Mouse (Mus musculus) embryonic fibroblast, embryonic 13.5 days (primary cell): Measurements from ENCODE around the gene Ttc30b. TPM values are rescaled to one million over a fixed set of nuclear protein-coding genes. Genes with fewer than 3 reads are reported as not detected.

ENCODE experiments used
- H3K27ac ChIP-seq: 2 replicates; pipeline ENCODE4 v1.5.1; 2012; ENCODE audit warnings: low read length, control low read depth, inconsistent platforms; ENCODE audit not compliant: insufficient read depth
- H3K4me1 ChIP-seq: 2 replicates; pipeline ENCODE4 v1.6.1; 2011; ENCODE audit warnings: low read length; ENCODE audit not compliant: control insufficient read depth, insufficient read depth
- H3K4me3 ChIP-seq: 2 replicates; pipeline ENCODE4 v1.5.1; 2011; ENCODE audit warnings: mild to moderate bottlenecking, control low read depth, low read length; ENCODE audit not compliant: insufficient read depth
- CTCF ChIP-seq: IDR thresholded peaks from 2 replicates; pipeline ENCODE4 v1.5.1; 2011; ENCODE audit warnings: mild to moderate bottlenecking, control low read depth, low read length, moderate library complexity, borderline replicate concordance; ENCODE audit not compliant: insufficient read depth
- POLR2A ChIP-seq: IDR thresholded peaks from 2 replicates; pipeline ENCODE4 v1.6.1; 2011; ENCODE audit warnings: low read depth, mild to moderate bottlenecking, control low read depth, low read length, moderate library complexity
- polyA plus RNA-seq: library from polyadenylated mRNA; stranded (reverse); fragments of >200 nt; gene quantifications from 2 replicates; pipeline ENCODE4 v1.2.4, GENCODE M21; 2011; ENCODE audit warnings: low read depth; ENCODE audit not compliant: missing spikeins, insufficient read length

The Ttc30b gene
- polyA plus RNA-seq, 1 experiment: 8.8 TPM

GRCm38 (mm10) chr2:75923807-75924340, 14.5 kb downstream of the Ttc30b start:
- Histone ChIP-seq H3K4me3 (no peak overlapping the region), H3K4me1 (no peaks in the 10 kb centered on the region), H3K27ac (no peak overlapping the region)
- TF ChIP-seq POLR2A (no peak), CTCF (no peak)

GRCm38 (mm10) chr2:75915040-75915439, 23.3 kb downstream of the Ttc30b start:
- TF ChIP-seq CTCF (no peak), POLR2A (no peak)
- H3K4me3 ChIP-seq: no peak overlapping the region
- H3K4me1 ChIP-seq: no peaks in the 10 kb centered on the region
- no peak overlapping the region for H3K27ac ChIP-seq

DNA sequence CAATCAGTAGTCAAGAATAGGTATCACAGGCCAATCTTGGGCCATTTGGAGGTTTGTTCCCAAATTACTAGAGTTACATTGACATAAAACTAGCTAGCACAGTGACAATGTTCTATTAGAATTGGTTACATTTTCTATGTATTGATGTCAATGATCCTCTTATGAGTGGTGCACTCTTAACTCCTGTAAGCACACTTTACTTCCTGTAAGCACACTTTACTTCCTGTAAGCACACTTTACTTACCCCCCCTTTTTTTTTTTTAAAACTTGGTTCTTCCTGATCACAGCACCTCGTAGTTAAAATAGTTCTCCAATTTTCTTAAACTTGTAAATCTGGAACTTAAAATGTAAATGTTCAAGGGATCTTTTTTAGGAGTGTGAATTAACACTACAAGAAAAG, 31.2 kb downstream of the Ttc30b start:
- TF ChIP-seq POLR2A (no peak), CTCF (no peak)
- Histone ChIP-seq H3K4me3 (no peak overlapping the region), H3K27ac (no peak overlapping the region), H3K4me1 (no peaks in the 10 kb centered on the region)

DNA sequence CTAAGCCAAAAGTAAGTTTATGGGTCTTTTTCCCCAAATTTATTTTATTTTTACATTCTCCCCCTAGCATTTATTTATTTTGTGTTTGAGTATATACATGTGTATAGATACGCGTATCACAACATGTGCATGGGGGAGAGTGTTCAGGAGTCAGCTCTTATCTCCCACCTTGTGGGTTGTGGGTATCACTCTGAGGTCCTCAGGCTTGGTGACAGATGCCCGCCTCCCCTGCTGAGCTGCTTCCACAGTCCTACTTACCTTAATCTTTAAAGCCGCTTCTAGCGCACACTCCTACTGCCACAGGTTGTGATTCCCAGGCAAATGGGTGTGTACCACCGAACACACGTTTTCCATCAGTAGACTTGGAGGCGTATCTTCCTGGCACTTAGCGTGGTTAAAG, 36.5 kb downstream of the Ttc30b start:
- Histone ChIP-seq H3K4me3 (no peak overlapping the region), H3K4me1 (no peaks in the 10 kb centered on the region), H3K27ac (no peak overlapping the region)
- TF ChIP-seq CTCF (no peak), POLR2A (no peak)

DNA sequence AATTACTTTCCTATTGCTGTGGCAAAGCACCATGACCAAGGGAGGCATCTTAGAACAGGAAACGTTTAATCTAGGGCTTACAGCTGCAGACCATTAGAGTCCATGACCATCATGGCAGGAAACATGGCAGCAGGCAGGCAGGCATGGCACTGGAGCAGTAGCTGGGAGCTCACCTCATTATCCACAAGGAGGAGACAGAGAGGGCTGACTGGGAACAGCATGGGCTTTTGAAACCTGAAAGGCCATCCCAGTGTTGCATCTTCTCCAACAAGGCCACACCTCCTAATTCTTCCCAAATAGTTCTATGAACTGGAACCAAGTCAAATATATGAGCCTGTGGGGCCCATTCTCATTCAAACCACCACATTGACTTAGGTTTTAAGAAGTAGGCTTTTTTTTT, 38.1 kb downstream of the Ttc30b start:
- Histone ChIP-seq H3K4me1 (no peaks in the 10 kb centered on the region), H3K27ac (no peak overlapping the region), H3K4me3 (no peak overlapping the region)
- TF ChIP-seq POLR2A (no peak), CTCF (no peak)

GRCm38 (mm10) chr2:75895711-75896110, 42.7 kb downstream of the Ttc30b start:
- Histone ChIP-seq H3K27ac (no peak overlapping the region), H3K4me1 (no peaks in the 10 kb centered on the region), H3K4me3 (no peak overlapping the region)
- TF ChIP-seq POLR2A: no peak
- TF ChIP-seq CTCF: no peak

GRCm38 (mm10) chr2:75891981-75892380, 46.4 kb downstream of the Ttc30b start:
- H3K27ac ChIP-seq: no peak overlapping the region
- no peak overlapping the region for H3K4me3 ChIP-seq
- TF ChIP-seq CTCF (no peak), POLR2A (no peak)
- no peaks in the 10 kb centered on the region for H3K4me1 ChIP-seq

Other genes starting within 250 kb of the Ttc30b start
- gene Nfe2l2, start 233.9 kb downstream of the Ttc30b start, polyA plus RNA-seq: 130 and 137 TPM in 2 replicates
- gene Agps, start 106.4 kb downstream of the Ttc30b start, polyA plus RNA-seq: 71.1 and 79.8 TPM in 2 replicates
- 0.20 and 0.93 TPM in 2 replicates for gene Ttc30a2, start 39.6 kb upstream of the Ttc30b start, polyA plus RNA-seq
- gene Ttc30a1, start 43.4 kb upstream of the Ttc30b start, polyA plus RNA-seq: 2.7 and 3.1 TPM in 2 replicates